Mouse (Mus musculus): ENCODE results near the gene Ccdc71. TPM values are rescaled to one million over a fixed set of nuclear protein-coding genes. Genes with fewer than 3 reads are reported as not detected.
A peak's percentile ranks its signal among the peaks of the same experiment; 100 is the strongest.

Gene Ccdc71
- total and polyA plus RNA-seq, 3 experiments, result 14.7 to 26.6 (median 22.5) TPM

DNA sequence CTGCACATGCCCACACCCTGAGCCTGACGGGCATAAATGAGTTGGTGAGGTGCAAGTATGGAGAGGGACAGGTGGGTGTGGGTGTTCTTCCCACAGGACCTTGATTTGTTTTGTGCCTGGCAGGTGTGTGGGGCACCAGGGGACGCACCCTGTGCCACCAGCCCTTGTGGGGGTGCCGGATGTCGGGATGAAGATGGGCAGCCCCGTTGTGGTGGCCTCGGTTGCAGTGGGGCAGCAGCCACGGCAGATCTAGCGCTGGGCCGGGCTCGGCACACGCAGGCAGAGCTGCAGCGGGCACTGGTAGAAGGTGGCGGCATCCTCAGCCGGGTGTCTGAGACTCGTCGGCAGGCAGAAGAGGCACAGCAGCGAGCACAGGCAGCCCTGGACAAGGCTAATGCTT lies 28.1 kb downstream of the Ccdc71 start:
- Histone ChIP-seq H3K4me3 (no peak overlapping the region), H3K27me3 (ENCODE audit: control insufficient read depth, insufficient read depth, low read length) (no peaks in the 10 kb centered on the region), H3K4me1 (ENCODE audit: control insufficient read depth, insufficient read depth, low read length) (peaks cover 7% of the 10 kb centered on the region), H3K36me3 (ENCODE audit: control insufficient read depth, insufficient read depth, low read length) (peaks cover 6% of the 10 kb centered on the region), H3K27ac (no peak overlapping the region), H3K9ac (ENCODE audit: low read depth, low read length) (no peak overlapping the region), H3K79me2 (replicated peaks; ENCODE audit: control insufficient read depth, insufficient read depth, low read length) (peaks cover 2% of the 10 kb centered on the region; the same call in 1 of the 2 replicates)
- DNase-seq, result no peak
- TF ChIP-seq EP300 (IDR thresholded peaks at IDR 0.05; ENCODE audit: insufficient read depth, low read depth, low read length) (no peak), POLR2A (IDR thresholded peaks at IDR 0.05; ENCODE audit: insufficient read depth, low read depth, low read length) (no peak), CTCF (IDR thresholded peaks at IDR 0.05) (no peak)
- 89% methylated on average over 17 of the region's 17 CpGs for WGBS
- intact Hi-C loops (cut with DNase I), result no loop called here

GRCm38 (mm10) chr9:108489215-108489614 lies 28.9 kb downstream of the Ccdc71 start:
- DNase-seq, result no peak
- no peak for TF ChIP-seq POLR2A (IDR thresholded peaks at IDR 0.05; ENCODE audit: insufficient read depth, low read depth, low read length)
- TF ChIP-seq CTCF (IDR thresholded peaks at IDR 0.05), result no peak
- no peak for TF ChIP-seq EP300 (IDR thresholded peaks at IDR 0.05; ENCODE audit: insufficient read depth, low read depth, low read length)
- H3K79me2 ChIP-seq (replicated peaks; ENCODE audit: control insufficient read depth, insufficient read depth, low read length), result peaks cover under 1% of the 10 kb centered on the region; the same call in 1 of the 2 replicates
- intact Hi-C loops (cut with DNase I), result no loop called here
- WGBS, result 95% methylated on average over 20 of the region's 20 CpGs
- H3K36me3 ChIP-seq (ENCODE audit: control insufficient read depth, insufficient read depth, low read length), result peaks cover 6% of the 10 kb centered on the region
- peaks cover 7% of the 10 kb centered on the region for H3K4me1 ChIP-seq (ENCODE audit: control insufficient read depth, insufficient read depth, low read length)
- no peak overlapping the region for H3K27ac ChIP-seq
- no peak overlapping the region for H3K4me3 ChIP-seq
- H3K9ac ChIP-seq (ENCODE audit: low read depth, low read length), result no peak overlapping the region
- H3K27me3 ChIP-seq (ENCODE audit: control insufficient read depth, insufficient read depth, low read length), result no peaks in the 10 kb centered on the region

DNA sequence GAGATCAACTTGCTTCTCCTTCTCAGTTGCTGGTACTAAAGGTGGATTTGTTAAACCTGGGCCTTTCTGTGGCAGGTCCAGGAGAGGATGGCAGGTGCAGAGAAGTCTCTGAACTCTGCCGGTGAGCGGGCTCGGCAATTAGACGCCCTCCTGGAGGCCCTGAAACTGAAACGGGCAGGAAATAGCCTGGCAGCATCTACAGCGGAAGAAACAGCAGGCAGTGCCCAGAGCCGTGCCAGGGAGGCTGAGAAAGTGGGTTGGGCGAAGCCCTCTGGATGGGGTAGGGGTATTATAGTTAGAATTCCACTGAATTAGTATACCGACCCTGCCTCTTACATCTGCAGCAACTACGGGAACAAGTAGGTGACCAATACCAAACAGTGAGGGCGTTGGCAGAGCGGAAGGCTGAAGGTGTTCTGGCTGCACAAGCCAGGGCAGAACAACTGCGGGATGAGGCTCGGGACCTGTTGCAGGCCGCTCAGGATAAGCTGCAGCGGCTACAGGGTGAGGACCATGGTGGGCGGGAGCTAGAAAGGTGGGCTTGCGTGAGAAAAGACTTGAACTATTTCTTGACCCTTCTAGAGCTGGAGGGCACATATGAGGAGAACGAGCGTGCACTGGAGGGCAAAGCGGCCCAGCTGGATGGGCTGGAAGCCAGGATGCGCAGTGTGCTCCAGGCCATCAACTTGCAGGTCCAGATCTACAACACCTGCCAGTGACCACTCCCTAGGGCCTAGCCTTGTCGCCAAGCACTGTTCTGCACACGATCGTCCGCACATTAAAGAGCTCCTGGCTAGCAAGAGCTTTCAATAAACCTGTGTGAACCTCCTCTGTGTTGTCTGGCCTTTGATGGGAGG lies 29.6 kb downstream of the Ccdc71 start:
- intact Hi-C loops (cut with DNase I), result loop anchor here (2.0 to 5.0 kb wide), 2 partner anchors 17 to 38 kb away; partner anchors contain the start of gene Qars
- H3K27ac ChIP-seq, result peak overlapping the region; percentile 99
- DNase-seq, result no peak
- WGBS, result 58% methylated on average over 26 of the region's 26 CpGs
- peaks cover 6% of the 10 kb centered on the region for H3K36me3 ChIP-seq (ENCODE audit: control insufficient read depth, insufficient read depth, low read length)
- TF ChIP-seq CTCF (IDR thresholded peaks at IDR 0.05), result no peak
- TF ChIP-seq POLR2A (IDR thresholded peaks at IDR 0.05; ENCODE audit: insufficient read depth, low read depth, low read length), result no peak
- no peak for TF ChIP-seq EP300 (IDR thresholded peaks at IDR 0.05; ENCODE audit: insufficient read depth, low read depth, low read length)
- H3K79me2 ChIP-seq (replicated peaks; ENCODE audit: control insufficient read depth, insufficient read depth, low read length), result no peaks in the 10 kb centered on the region
- H3K4me3 ChIP-seq, result peak overlapping the region; percentile 99; the same call in 1 of the 2 replicates
- peak overlapping the region; percentile 17 for H3K9ac ChIP-seq (ENCODE audit: low read depth, low read length)
- H3K27me3 ChIP-seq (ENCODE audit: control insufficient read depth, insufficient read depth, low read length), result no peaks in the 10 kb centered on the region
- H3K4me1 ChIP-seq (ENCODE audit: control insufficient read depth, insufficient read depth, low read length), result peaks cover 7% of the 10 kb centered on the region

DNA sequence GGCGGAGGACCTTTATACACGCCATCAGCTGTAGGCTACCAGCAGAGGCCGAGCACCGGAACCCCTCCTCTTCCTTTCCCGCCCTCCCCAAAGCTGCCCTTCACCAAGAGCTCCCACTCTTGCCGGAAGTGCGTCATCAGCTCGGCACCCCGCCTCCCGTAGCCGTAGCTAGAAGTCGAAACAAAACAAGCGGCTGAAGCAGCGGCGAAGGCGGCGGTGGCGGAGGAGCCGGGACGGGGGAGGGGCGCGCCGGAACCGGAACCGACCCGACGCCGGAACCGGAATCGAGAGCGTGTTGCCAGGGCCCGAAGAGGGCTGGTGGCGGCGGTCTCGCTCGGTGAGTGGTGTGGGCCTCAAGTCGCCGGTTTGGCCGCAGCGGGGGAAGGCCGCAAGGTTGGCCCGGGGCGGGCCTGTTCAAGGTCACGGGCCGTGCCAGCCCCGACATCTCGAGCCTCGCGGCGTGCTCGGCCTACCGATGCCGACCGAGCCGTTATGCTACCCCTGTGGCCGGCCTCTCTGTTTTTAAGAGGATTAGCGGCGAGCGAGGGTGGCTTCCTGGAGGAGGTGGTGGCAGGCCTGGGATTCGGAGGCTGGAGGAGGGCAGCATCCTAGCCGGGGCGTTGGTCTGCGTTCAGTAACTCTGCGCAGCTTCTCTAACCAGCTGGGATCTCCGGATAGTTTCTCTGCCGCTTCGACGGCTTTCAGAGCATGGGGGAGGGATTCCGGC lies 30.4 kb downstream of the Ccdc71 start, which contains the start of gene Usp19:
Usp19 (plus strand) TSS at position 44 of the 727 bp plus-strand sequence.
- H3K27ac ChIP-seq, result peak within 1 kb of the TSS; percentile 99
- WGBS, result under 1% methylated on average over 68 of the region's 69 CpGs
- no peaks in the 10 kb centered on the region for H3K79me2 ChIP-seq (replicated peaks; ENCODE audit: control insufficient read depth, insufficient read depth, low read length)
- H3K36me3 ChIP-seq (ENCODE audit: control insufficient read depth, insufficient read depth, low read length), result peaks cover 6% of the 10 kb centered on the region
- H3K27me3 ChIP-seq (ENCODE audit: control insufficient read depth, insufficient read depth, low read length), result no peaks in the 10 kb centered on the region
- peak within 1 kb of the TSS; percentile 99 for H3K4me3 ChIP-seq
- peaks cover 7% of the 10 kb centered on the region for H3K4me1 ChIP-seq (ENCODE audit: control insufficient read depth, insufficient read depth, low read length)
- peak within 1 kb of the TSS; percentile 90 for H3K9ac ChIP-seq (ENCODE audit: low read depth, low read length)
- TF ChIP-seq POLR2A (IDR thresholded peaks at IDR 0.05; ENCODE audit: insufficient read depth, low read depth, low read length) (peak; percentile 84), EP300 (IDR thresholded peaks at IDR 0.05; ENCODE audit: insufficient read depth, low read depth, low read length) (peak; percentile 92), CTCF (IDR thresholded peaks at IDR 0.05) (0 out of 2 replicates have a peak, but pooled peaks have one; percentile 11)
- intact Hi-C loops (cut with DNase I), result loop anchor here (2.0 to 5.0 kb wide), 2 partner anchors 16 to 38 kb away; partner anchors contain the start of gene Qars
- DNase-seq, result peak; percentile 95 to 97

- Histone ChIP-seq H3K27ac (peak overlapping the region; percentile 99), H3K9ac (ENCODE audit: low read depth, low read length) (peak overlapping the region; percentile 90), H3K36me3 (ENCODE audit: control insufficient read depth, insufficient read depth, low read length) (peaks cover 6% of the 10 kb centered on the region), H3K27me3 (ENCODE audit: control insufficient read depth, insufficient read depth, low read length) (no peaks in the 10 kb centered on the region), H3K4me3 (peak overlapping the region; percentile 99), H3K4me1 (ENCODE audit: control insufficient read depth, insufficient read depth, low read length) (peaks cover 7% of the 10 kb centered on the region), H3K79me2 (replicated peaks; ENCODE audit: control insufficient read depth, insufficient read depth, low read length) (no peaks in the 10 kb centered on the region)
- DNase-seq, result no peak
- intact Hi-C loops (cut with DNase I), result loop anchor here (2.0 to 5.0 kb wide), 2 partner anchors 16 to 39 kb away; partner anchors contain the start of gene Qars
- WGBS, result 1% methylated on average over 12 of the region's 12 CpGs
- TF ChIP-seq EP300 (IDR thresholded peaks at IDR 0.05; ENCODE audit: insufficient read depth, low read depth, low read length), result no peak
- no peak for TF ChIP-seq POLR2A (IDR thresholded peaks at IDR 0.05; ENCODE audit: insufficient read depth, low read depth, low read length)
- TF ChIP-seq CTCF (IDR thresholded peaks at IDR 0.05), result no peak
Measured at GRCm38 (mm10) chr9:108491286-108491580, 30.9 kb downstream of the Ccdc71 start.
